Mouse (Mus musculus) liver, embryonic 11.5 days (tissue): ENCODE data around the gene Shb. TPM values are rescaled to one million over a fixed set of nuclear protein-coding genes. Genes with fewer than 3 reads are reported as not detected.

ENCODE experiments used
- ATAC-seq: fragments of 200-750 bp; cut with Nextera tagmentation; replicated peaks from 2 replicates; pipeline ENCODE4 v1.8.0; 2017; ENCODE audit warnings: moderate number of reproducible peaks, mild to moderate bottlenecking, moderate TSS enrichment, moderate library complexity; ENCODE audit not compliant: low FRiP score
- DNase-seq: peaks from one replicate; pipeline ENCODE4 v3.0.0-alpha.2; 2017; ENCODE audit warnings: low spot score
- H3K27ac ChIP-seq: fragments of 300-500 bp; sonication (generic); 2 replicates; pipeline ENCODE4 v1.5.1; 2014; ENCODE audit warnings: mild to moderate bottlenecking, low read depth, low read length, control low read depth
- H3K27me3 ChIP-seq: fragments of 300-500 bp; sonication (generic); replicated peaks from 2 replicates; pipeline ENCODE4 v1.6.1; 2014; ENCODE audit warnings: low read length, mixed read lengths; ENCODE audit not compliant: control insufficient read depth, insufficient read depth
- H3K36me3 ChIP-seq: fragments of 300-500 bp; sonication (generic); 2 replicates; pipeline ENCODE4 v1.6.1; 2014; ENCODE audit warnings: mild to moderate bottlenecking, low read length, moderate library complexity, mixed read lengths; ENCODE audit not compliant: control insufficient read depth, insufficient read depth
- H3K4me1 ChIP-seq: fragments of 300-500 bp; sonication (generic); replicated peaks from 2 replicates; pipeline ENCODE4 v1.6.1; 2014; ENCODE audit warnings: low read length, mixed read lengths; ENCODE audit not compliant: control insufficient read depth, insufficient read depth
- H3K4me2 ChIP-seq: fragments of 300-500 bp; sonication (generic); 2 replicates; pipeline ENCODE4 v1.6.1; 2014; ENCODE audit warnings: mild to moderate bottlenecking, control low read depth, moderate library complexity
- H3K4me3 ChIP-seq: fragments of 300-500 bp; sonication (generic); 2 replicates; pipeline ENCODE4 v1.5.1; 2014; ENCODE audit warnings: low read depth, low read length, control low read depth
- H3K9ac ChIP-seq: fragments of 300-500 bp; sonication (generic); 2 replicates; pipeline ENCODE4 v1.6.1; 2014; ENCODE audit warnings: low read depth, low read length, control low read depth
- H3K9me3 ChIP-seq: fragments of 300-500 bp; sonication (generic); 2 replicates; pipeline ENCODE4 v1.6.1; 2016; ENCODE audit warnings: low read length, inconsistent platforms, mixed read lengths; ENCODE audit not compliant: control insufficient read depth
- WGBS: fragments of 180-500 bp; shearing (Covaris S2); extraction: QIAGEN DNeasy Blood & Tissue Kit; methylation state at CpG from one replicate; pipeline ENCODE4 v1.1.7; 2014; 5-methylcytosine and 5-hydroxymethylcytosine counted together
- polyA plus RNA-seq: library from polyadenylated mRNA; unstranded; fragments of >200 nt; fragmentation: Nextera tagmentation; extraction: Ambion mirVana; gene quantifications from 2 replicates; pipeline ENCODE4 v1.2.1, GENCODE M21; 2014

Shb gene
- polyA plus RNA-seq, 1 experiment from 2014 or later, result 6.1 TPM

DNA sequence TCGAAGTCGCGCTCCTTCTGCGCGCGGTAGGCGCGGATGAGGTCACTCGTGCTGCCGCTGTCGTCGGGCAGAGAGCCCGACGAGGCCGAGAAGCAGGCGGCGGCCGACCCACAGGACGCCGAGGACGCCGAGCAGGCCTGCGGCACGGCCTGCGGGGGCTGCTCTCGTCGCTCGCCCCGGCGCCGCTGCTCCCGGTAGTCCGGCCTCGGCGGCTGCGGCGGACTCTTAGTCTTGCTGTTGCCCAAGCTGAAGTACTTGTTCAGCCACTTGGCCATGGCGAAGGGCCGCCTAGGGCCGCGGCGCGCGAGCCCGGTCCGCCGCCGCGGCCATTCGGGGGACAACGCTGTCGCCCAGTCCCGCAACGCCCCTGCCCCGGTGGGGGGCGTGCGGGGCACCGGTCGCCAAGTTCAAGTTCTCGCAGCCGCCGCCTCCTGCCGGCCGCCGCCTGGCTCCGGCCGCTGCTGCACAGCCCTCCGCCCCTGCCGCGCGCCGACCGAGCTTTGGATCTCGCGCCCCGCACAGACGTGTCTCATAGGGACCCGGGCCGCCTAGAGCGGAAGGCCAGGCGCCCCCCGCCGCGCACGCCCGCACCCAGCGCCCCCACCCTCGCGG, 2.2 kb downstream of the Shb start:
- H3K4me1 ChIP-seq, result peaks cover 37% of the 10 kb centered on the region
- peak; percentile 40; the same call in 1 of the 2 replicates for ATAC-seq
- peak overlapping the region; percentile 83 for H3K9ac ChIP-seq
- DNase-seq, result peak; percentile 69
- peaks cover 4% of the 10 kb centered on the region; the same call in 1 of the 2 replicates for H3K27me3 ChIP-seq
- H3K9me3 ChIP-seq, result no peaks in the 10 kb centered on the region
- H3K36me3 ChIP-seq, result peaks cover 2% of the 10 kb centered on the region; the same call in 1 of the 2 replicates
- peak overlapping the region; percentile 79 for H3K4me3 ChIP-seq
- peak overlapping the region; percentile 99 for H3K4me2 ChIP-seq
- WGBS, result under 1% methylated on average over 87 of the region's 89 CpGs
- H3K27ac ChIP-seq, result peak overlapping the region; percentile 80

DNA sequence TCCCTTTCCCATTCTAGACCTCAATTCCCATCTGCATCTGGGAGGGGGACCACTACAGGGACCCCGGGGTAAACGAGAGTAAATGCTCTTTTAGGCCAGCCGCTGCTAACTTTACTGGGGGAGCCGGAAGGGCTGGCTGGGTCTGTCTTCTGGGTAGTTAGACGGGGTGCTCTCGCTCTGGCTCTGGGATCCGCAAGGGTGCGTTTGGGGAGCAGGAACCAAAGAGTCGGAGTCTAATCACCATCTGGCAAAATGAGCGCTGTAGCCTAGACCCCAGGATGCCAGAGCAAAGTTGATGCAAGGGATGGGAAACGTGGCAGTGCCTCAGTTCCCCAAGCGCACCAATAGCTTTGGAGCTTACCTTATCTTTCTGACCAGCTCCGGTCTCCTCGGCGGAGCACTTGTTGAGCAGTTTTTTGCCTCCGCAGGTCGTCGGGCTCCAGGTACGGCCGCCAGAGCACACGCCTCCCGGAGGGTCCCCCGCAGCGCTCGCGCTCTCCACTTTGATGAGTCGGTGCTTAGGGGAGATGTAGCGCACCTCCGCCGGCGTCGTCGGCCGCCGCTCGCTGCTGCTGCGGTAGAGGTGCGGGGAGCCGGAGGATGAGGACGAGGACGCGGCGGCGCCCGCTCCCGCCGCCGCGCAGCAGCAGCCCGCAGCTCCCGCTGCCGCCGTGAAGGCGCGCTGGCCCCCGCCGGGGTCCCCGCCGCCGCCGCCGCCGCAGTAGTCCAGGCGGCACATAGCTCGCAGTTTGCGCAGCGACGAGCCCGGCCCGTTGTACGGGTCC, 2.9 kb downstream of the Shb start:
- Histone ChIP-seq H3K4me1 (peaks cover 39% of the 10 kb centered on the region), H3K9me3 (no peaks in the 10 kb centered on the region), H3K27me3 (peaks cover 4% of the 10 kb centered on the region; the same call in 1 of the 2 replicates), H3K4me2 (peak overlapping the region; percentile 99), H3K9ac (peak overlapping the region; percentile 83), H3K4me3 (peak overlapping the region; percentile 79), H3K36me3 (peaks cover 2% of the 10 kb centered on the region; the same call in 1 of the 2 replicates), H3K27ac (peak overlapping the region; percentile 80)
- peak; percentile 21; the same call in 1 of the 2 replicates for ATAC-seq
- no peak for DNase-seq
- WGBS, result under 1% methylated on average over 67 of the region's 71 CpGs

DNA sequence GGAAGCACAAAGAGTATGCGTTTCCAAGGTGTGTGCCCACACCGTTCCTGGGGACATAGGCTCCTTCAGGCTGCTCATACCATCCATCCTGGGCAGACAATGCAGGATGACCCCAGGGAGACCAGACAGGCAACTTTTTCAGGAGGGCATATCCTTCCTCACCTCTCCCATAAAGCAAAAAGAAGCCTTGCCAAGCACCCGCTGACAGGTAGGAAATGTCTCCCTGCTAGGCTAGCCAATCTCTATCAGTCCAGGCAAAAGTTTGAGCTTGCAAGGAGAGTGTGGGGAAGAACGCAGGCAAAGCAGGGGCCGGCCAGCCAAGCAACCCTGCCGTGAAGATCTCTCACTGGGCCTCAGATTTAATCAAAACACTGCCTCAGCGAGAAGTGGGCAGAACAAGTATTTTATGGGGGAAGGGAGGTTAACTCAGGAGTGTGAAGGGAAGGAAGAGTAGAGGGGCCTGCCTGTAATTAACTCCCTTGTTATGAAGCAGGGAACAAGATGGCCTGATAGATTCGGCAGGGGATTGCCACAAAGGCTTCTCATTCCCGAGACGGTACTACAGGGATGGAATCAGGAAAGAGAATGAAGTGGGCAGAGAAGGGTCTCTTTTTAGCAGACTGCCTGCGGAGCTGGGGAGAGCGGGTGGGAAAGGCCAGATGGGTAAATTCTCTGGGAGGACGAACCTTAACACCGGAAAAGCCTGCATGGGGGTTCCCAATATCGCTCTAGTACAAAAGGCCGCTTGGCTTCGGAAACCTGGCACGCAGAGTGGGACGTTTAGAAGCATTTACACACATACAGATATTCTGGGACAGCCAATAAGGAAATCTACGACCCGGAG, 3.7 kb downstream of the Shb start:
- Histone ChIP-seq H3K4me1 (peaks cover 40% of the 10 kb centered on the region), H3K27me3 (peaks cover 4% of the 10 kb centered on the region; the same call in 1 of the 2 replicates), H3K4me2 (peak overlapping the region; percentile 99), H3K36me3 (peaks cover 2% of the 10 kb centered on the region; the same call in 1 of the 2 replicates), H3K4me3 (peak overlapping the region; percentile 79), H3K27ac (0 out of 2 replicates have a peak overlapping the region, but pooled peaks have one; percentile 80), H3K9me3 (no peaks in the 10 kb centered on the region), H3K9ac (peak overlapping the region; percentile 83)
- DNase-seq (no peak), ATAC-seq (no peak)
- WGBS, result 6% methylated on average over 21 of the region's 21 CpGs

DNA sequence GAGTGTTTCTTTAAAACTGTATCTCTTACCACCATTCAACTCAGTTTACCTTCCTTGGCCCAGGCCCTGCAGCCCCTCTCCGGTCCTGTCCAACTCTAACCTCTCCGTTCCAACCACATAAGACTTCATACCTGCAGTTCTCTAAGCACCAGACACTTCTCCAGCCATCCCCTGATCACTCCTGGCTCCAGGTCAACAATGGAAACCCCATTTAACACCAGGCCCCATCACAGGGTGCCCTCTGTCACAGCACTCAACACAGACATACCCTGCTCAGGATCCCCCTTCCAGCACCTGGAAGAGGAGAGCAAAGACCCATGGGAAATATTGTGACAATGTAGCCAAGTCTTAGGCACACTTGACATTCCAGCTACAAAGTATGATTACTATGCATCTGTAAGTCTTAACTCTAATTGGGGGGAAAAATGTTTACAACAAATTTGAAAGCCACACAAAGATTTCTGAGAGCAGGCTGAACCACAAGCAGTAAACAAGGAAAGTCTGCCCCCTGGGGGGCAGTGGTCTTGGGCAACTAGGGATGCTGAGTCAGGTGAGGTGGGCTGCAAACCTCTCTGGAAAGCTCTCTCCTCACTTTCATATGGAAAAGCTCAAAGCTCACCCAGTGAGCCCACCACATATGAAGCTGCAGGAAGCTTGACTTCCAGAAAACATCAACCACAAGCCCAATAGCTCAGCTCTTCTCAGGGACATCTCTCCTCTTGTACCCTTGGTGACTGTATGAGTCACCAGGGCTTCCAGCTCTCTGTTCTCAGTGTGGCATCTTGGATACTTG, 4.5 kb downstream of the Shb start:
- 91% methylated on average over 2 of the region's 2 CpGs for WGBS
- Histone ChIP-seq H3K4me1 (peaks cover 48% of the 10 kb centered on the region), H3K9ac (peak overlapping the region; percentile 83; the same call in 1 of the 2 replicates), H3K4me3 (peak overlapping the region; percentile 79), H3K4me2 (peak overlapping the region; percentile 99), H3K27me3 (peaks cover 4% of the 10 kb centered on the region; the same call in 1 of the 2 replicates), H3K36me3 (peaks cover 2% of the 10 kb centered on the region; the same call in 1 of the 2 replicates), H3K27ac (no peak overlapping the region), H3K9me3 (no peaks in the 10 kb centered on the region)
- ATAC-seq (no peak), DNase-seq (no peak)

DNA sequence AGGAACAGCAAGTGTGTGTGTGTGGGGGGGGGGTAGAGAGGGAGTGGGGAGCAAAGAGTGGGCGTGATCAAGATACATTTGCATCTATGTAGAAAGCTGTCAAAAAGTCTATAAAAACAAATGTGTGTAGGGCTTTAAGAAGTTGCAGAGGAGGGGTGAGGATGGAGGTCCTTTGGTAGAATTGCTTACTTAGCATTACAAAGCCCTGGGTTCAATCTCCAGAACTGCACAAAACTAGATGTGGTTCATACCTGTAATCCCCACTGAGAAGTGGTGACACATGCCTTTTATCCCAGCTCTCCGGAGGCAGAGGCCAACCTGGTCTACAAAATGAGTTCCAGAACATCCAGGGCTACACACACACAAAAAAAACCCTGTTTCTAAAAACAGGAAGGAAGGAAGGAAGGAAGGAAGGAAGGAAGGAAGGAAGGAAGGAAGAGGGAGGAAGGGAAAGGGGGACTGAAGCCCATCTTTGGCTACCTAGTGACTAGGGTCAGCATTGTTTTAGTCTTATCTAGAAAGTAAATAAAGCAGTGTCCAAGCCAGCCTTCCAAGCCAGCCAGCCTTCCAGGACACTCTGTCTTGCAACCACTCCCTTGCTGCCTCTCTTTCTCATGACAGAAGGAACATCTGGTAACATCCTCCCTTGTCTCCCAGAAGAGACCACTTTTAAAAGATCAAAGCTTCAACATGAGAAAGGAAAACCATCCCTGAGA, 5.3 kb downstream of the Shb start:
- WGBS, result 75% methylated on average over 2 of the region's 2 CpGs
- Histone ChIP-seq H3K4me2 (peak overlapping the region; percentile 99), H3K4me1 (peaks cover 53% of the 10 kb centered on the region), H3K9me3 (no peaks in the 10 kb centered on the region), H3K27me3 (peaks cover 4% of the 10 kb centered on the region; the same call in 1 of the 2 replicates), H3K27ac (no peak overlapping the region), H3K4me3 (peak overlapping the region; percentile 79), H3K36me3 (peaks cover 2% of the 10 kb centered on the region; the same call in 1 of the 2 replicates), H3K9ac (0 out of 2 replicates have a peak overlapping the region, but pooled peaks have one; percentile 21)
- ATAC-seq (no peak), DNase-seq (no peak)

DNA sequence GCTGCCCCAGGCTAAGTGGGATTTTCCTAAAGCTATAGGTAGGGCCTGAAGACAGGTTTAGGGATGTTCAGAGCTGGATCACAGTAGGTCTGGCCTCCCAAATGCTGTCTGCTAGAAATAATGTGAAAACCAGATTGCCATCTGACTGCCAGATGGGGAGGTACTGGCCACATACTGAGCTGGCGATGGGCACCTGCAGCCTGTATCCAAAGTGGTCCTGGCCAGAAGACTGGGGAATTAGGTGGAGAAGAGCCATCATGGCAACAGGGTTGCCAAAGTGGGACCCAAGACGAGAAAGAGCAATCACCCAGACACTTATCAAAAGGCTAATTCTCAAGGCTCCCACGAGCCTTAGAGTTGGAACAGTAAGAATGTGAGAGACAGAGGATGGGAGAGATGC, 6.1 kb downstream of the Shb start:
- H3K4me1 ChIP-seq, result peaks cover 54% of the 10 kb centered on the region
- H3K36me3 ChIP-seq, result peaks cover 2% of the 10 kb centered on the region; the same call in 1 of the 2 replicates
- peaks cover 4% of the 10 kb centered on the region; the same call in 1 of the 2 replicates for H3K27me3 ChIP-seq
- H3K9me3 ChIP-seq, result no peaks in the 10 kb centered on the region
- no peak for ATAC-seq
- no peak overlapping the region for H3K9ac ChIP-seq
- WGBS, result 84% methylated on average over 3 of the region's 3 CpGs
- no peak overlapping the region for H3K4me3 ChIP-seq
- no peak overlapping the region for H3K4me2 ChIP-seq
- no peak for DNase-seq
- H3K27ac ChIP-seq, result no peak overlapping the region

DNA sequence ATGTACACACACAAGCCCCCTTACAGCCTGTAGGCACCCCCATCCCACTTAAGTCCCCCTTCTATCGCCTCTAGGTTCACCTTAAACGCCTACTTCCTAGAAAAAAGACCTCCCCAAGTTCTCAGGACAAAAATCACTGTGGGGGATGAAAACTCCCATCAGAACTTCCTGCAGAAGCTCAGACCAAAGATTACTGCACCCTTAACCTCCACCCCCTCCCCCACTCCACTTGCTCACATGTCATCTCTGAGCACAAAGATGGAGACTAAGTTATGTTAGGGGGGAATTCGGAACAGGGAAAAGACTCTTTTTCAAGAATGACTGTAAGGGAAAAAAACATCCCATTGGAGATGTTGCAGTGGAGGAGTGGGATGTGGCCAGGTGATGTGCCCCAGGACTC, 6.7 kb downstream of the Shb start:
- no peak overlapping the region for H3K4me2 ChIP-seq
- no peak overlapping the region for H3K4me3 ChIP-seq
- no peak for DNase-seq
- 90% methylated on average over 3 of the region's 3 CpGs for WGBS
- peaks cover 60% of the 10 kb centered on the region for H3K4me1 ChIP-seq
- ATAC-seq, result no peak
- peaks cover 2% of the 10 kb centered on the region; the same call in 1 of the 2 replicates for H3K36me3 ChIP-seq
- H3K27ac ChIP-seq, result no peak overlapping the region
- peaks cover 4% of the 10 kb centered on the region; the same call in 1 of the 2 replicates for H3K27me3 ChIP-seq
- no peaks in the 10 kb centered on the region for H3K9me3 ChIP-seq
- no peak overlapping the region for H3K9ac ChIP-seq
